Mouse (Mus musculus): ENCODE data around the gene Nox4. TPM values are rescaled to one million over a fixed set of nuclear protein-coding genes. Genes with fewer than 3 reads are reported as not detected.

Gene Nox4
- 0.04 and 0.07 TPM in 2 replicates for polyA plus RNA-seq (2015; fragmentation: Nextera tagmentation; extraction: Ambion mirVana)

DNA sequence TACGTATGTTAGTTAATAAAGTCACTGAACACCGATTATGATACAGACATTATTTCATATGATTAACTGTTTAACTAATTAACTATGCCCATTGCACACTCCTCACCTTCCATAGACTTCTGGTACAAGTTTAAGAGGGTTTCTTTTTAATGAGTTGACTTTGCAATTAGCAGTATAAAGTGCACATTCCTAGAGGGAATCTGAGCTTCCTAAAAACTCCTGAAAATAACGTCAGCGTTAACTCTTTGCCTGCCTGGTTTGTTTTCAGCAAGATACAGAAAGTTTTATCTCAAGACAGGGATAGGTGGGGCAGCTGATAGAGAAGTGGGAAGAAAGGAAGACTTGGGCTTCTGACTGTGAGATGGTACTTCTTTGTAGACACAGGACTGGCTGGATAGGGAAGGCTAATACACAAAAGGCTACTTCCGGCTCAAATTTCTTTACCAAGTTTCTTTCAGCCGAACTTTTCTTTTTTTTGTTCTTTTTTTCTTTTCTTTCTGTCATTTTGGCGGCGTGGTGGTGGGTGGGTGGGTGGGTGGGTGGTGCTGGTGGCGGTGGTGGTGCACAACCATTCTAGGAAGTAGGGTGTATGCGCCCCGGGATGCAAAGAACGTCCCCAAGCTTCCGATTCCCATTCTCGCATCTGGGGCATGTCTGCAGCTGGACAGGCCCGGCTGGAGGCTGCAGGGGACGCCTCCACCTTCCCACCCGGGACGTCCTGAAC is at the start of gene Nox4:
Nox4 (plus strand) TSS at position 241 of the 724 bp plus-strand sequence.
- H3K9ac ChIP-seq (replicated peaks) = 0 out of 2 replicates have a peak within 1 kb of the TSS, but pooled peaks have one; percentile 38
- no peaks in the 10 kb centered on the region for H3K9me3 ChIP-seq (ENCODE audit: low read length)
- WGBS (ENCODE audit: insufficient replicate concordance) = 12% methylated on average over 18 of the region's 18 CpGs
- H3K4me2 ChIP-seq (ENCODE audit: low read depth, low read length) = peak within 1 kb of the TSS; percentile 70
- H3K36me3 ChIP-seq (replicated peaks; ENCODE audit: insufficient read depth, low read length) = no peaks in the 10 kb centered on the region
- H3K27me3 ChIP-seq (ENCODE audit: insufficient read depth, low read length) = no peaks in the 10 kb centered on the region
- no peaks in the 10 kb centered on the region; the same call in 1 of the 2 replicates for H3K4me1 ChIP-seq (ENCODE audit: insufficient read depth)
- TF ChIP-seq CTCF (IDR thresholded peaks at IDR 0.05; ENCODE audit: low read depth) = no peak
- no peak for TF ChIP-seq EP300 (IDR thresholded peaks at IDR 0.05; ENCODE audit: low read depth)
- DNase-seq (no peak), ATAC-seq (no peak)
- peak within 1 kb of the TSS; percentile 40 for H3K4me3 ChIP-seq (ENCODE audit: low read depth, low read length)
- no peak within 1 kb of the TSS for H3K27ac ChIP-seq (ENCODE audit: low read depth)

DNA sequence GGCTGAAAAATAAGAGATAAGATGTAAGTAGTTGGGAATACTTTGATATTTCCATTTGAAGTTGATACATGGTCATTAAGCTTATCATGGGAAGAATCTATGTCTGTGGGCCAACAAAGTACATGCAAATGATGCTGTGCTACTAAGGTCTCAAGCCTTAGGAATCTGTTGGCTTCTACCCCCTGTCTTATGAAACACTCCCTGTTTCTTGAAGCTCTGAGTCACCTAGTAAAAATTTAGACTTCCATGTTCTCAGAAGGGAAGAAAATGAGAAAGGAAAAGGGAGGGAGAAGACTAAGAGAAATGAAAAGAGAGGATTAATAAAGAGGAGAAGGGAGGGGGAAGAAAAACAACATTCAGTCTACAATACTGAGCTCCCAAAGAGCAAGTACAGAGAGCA is 41.1 kb upstream of the Nox4 start:
- no peak overlapping the region for H3K27ac ChIP-seq (ENCODE audit: low read depth)
- H3K4me1 ChIP-seq (ENCODE audit: insufficient read depth) = no peaks in the 10 kb centered on the region
- no peak overlapping the region for H3K4me3 ChIP-seq (ENCODE audit: low read depth, low read length)
- H3K9me3 ChIP-seq (ENCODE audit: low read length) = no peaks in the 10 kb centered on the region
- no peak overlapping the region for H3K9ac ChIP-seq (replicated peaks)
- no peak overlapping the region for H3K4me2 ChIP-seq (ENCODE audit: low read depth, low read length)
- ATAC-seq (no peak), DNase-seq (no peak)
- H3K27me3 ChIP-seq (ENCODE audit: insufficient read depth, low read length) = no peaks in the 10 kb centered on the region
- TF ChIP-seq CTCF (IDR thresholded peaks at IDR 0.05; ENCODE audit: low read depth) (no peak), EP300 (IDR thresholded peaks at IDR 0.05; ENCODE audit: low read depth) (no peak)
- H3K36me3 ChIP-seq (replicated peaks; ENCODE audit: insufficient read depth, low read length) = no peaks in the 10 kb centered on the region

- no peak for DNase-seq
- H3K27ac ChIP-seq (ENCODE audit: low read depth) = no peak overlapping the region
- no peak overlapping the region for H3K9ac ChIP-seq (replicated peaks)
- H3K27me3 ChIP-seq (ENCODE audit: insufficient read depth, low read length) = no peaks in the 10 kb centered on the region
- H3K4me3 ChIP-seq (ENCODE audit: low read depth, low read length) = no peak overlapping the region
- ATAC-seq = no peak
- no peaks in the 10 kb centered on the region for H3K36me3 ChIP-seq (replicated peaks; ENCODE audit: insufficient read depth, low read length)
- H3K4me2 ChIP-seq (ENCODE audit: low read depth, low read length) = no peak overlapping the region
- no peaks in the 10 kb centered on the region for H3K9me3 ChIP-seq (ENCODE audit: low read length)
- TF ChIP-seq CTCF (IDR thresholded peaks at IDR 0.05; ENCODE audit: low read depth) (no peak), EP300 (IDR thresholded peaks at IDR 0.05; ENCODE audit: low read depth) (no peak)
- H3K4me1 ChIP-seq (ENCODE audit: insufficient read depth) = no peaks in the 10 kb centered on the region
Observed at GRCm38 (mm10) chr7:87221712-87222111, 24.2 kb upstream of the Nox4 start.

GRCm38 (mm10) chr7:87222751-87223150 is 23.1 kb upstream of the Nox4 start:
- H3K4me3 ChIP-seq (ENCODE audit: low read depth, low read length) = no peak overlapping the region
- 66% methylated on average over 2 of the region's 2 CpGs for WGBS (ENCODE audit: insufficient replicate concordance)
- no peak overlapping the region for H3K27ac ChIP-seq (ENCODE audit: low read depth)
- ATAC-seq = no peak
- H3K9me3 ChIP-seq (ENCODE audit: low read length) = no peaks in the 10 kb centered on the region
- H3K36me3 ChIP-seq (replicated peaks; ENCODE audit: insufficient read depth, low read length) = no peaks in the 10 kb centered on the region
- TF ChIP-seq EP300 (IDR thresholded peaks at IDR 0.05; ENCODE audit: low read depth) = no peak
- TF ChIP-seq CTCF (IDR thresholded peaks at IDR 0.05; ENCODE audit: low read depth) = no peak
- no peak overlapping the region for H3K4me2 ChIP-seq (ENCODE audit: low read depth, low read length)
- H3K27me3 ChIP-seq (ENCODE audit: insufficient read depth, low read length) = no peaks in the 10 kb centered on the region
- H3K9ac ChIP-seq (replicated peaks) = no peak overlapping the region
- DNase-seq = no peak
- H3K4me1 ChIP-seq (ENCODE audit: insufficient read depth) = no peaks in the 10 kb centered on the region

GRCm38 (mm10) chr7:87225617-87226016 is 20.3 kb upstream of the Nox4 start:
- H3K27ac ChIP-seq (ENCODE audit: low read depth) = no peak overlapping the region
- no peak overlapping the region for H3K9ac ChIP-seq (replicated peaks)
- 37% methylated on average over 2 of the region's 2 CpGs for WGBS (ENCODE audit: insufficient replicate concordance)
- H3K4me3 ChIP-seq (ENCODE audit: low read depth, low read length) = no peak overlapping the region
- no peaks in the 10 kb centered on the region for H3K9me3 ChIP-seq (ENCODE audit: low read length)
- H3K4me1 ChIP-seq (ENCODE audit: insufficient read depth) = no peaks in the 10 kb centered on the region
- no peaks in the 10 kb centered on the region for H3K36me3 ChIP-seq (replicated peaks; ENCODE audit: insufficient read depth, low read length)
- no peak for ATAC-seq
- no peak for DNase-seq
- TF ChIP-seq CTCF (IDR thresholded peaks at IDR 0.05; ENCODE audit: low read depth) = no peak
- no peak for TF ChIP-seq EP300 (IDR thresholded peaks at IDR 0.05; ENCODE audit: low read depth)
- H3K4me2 ChIP-seq (ENCODE audit: low read depth, low read length) = no peak overlapping the region
- no peaks in the 10 kb centered on the region for H3K27me3 ChIP-seq (ENCODE audit: insufficient read depth, low read length)

DNA sequence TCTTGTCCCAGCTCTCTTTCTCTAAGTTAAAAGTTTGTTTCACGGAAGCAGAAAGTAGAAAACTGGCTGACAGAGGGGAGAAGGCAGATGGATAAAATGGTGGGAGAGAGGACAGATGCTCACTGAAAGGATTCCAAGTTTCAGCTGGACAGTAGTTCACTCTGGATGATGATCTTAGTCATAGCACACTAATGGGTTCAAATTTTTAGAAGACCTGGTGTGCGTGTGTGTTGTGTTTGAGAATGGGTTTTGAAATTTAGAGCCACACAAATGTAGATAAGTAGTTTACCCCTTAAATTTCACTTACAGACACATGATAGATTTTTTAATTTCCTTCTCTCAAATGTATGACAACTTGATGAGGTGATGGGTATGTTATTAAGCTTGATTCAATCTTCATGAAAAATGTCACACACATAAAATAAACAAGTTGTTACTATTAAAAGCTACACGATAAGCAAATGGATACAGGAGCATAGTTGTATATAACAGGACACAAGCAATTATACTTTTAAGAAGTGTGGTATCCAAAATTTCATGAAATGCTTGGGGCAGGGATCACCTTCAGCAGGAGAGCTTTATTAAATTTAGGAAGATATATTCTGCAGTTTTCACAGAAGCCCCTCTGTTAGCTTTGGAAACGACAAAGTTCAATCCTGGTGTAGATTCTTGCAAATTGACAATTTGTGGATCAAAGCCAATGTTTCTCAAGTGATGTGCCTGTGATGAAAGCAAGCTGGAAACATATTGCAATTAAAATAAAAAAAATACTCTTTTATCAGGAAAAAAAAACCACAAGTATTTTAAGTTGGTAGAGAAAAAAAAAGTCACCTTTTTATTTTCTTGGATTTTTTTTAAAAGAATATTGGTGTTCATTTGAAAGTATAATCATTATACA is 18.6 kb upstream of the Nox4 start:
- H3K36me3 ChIP-seq (replicated peaks; ENCODE audit: insufficient read depth, low read length) = no peaks in the 10 kb centered on the region
- H3K4me3 ChIP-seq (ENCODE audit: low read depth, low read length) = no peak overlapping the region
- no peaks in the 10 kb centered on the region for H3K4me1 ChIP-seq (ENCODE audit: insufficient read depth)
- ATAC-seq = no peak
- no peak for TF ChIP-seq EP300 (IDR thresholded peaks at IDR 0.05; ENCODE audit: low read depth)
- TF ChIP-seq CTCF (IDR thresholded peaks at IDR 0.05; ENCODE audit: low read depth) = no peak
- H3K27ac ChIP-seq (ENCODE audit: low read depth) = no peak overlapping the region
- no peak overlapping the region for H3K4me2 ChIP-seq (ENCODE audit: low read depth, low read length)
- no peaks in the 10 kb centered on the region for H3K27me3 ChIP-seq (ENCODE audit: insufficient read depth, low read length)
- no peak overlapping the region for H3K9ac ChIP-seq (replicated peaks)
- 77% methylated on average over 4 of the region's 4 CpGs for WGBS (ENCODE audit: insufficient replicate concordance)
- no peaks in the 10 kb centered on the region for H3K9me3 ChIP-seq (ENCODE audit: low read length)
- DNase-seq = no peak

Data from liver, postnatal 0 days (tissue).